Mouse (Mus musculus) adrenal gland, postnatal 10 days (tissue): ENCODE measurements around the gene Fam149a. TPM values are rescaled to one million over a fixed set of nuclear protein-coding genes. Genes with fewer than 3 reads are reported as not detected.
A peak's percentile ranks its signal among the peaks of the same experiment; 100 is the strongest.

Experiments used
- DNase-seq: peaks from one replicate; pipeline ENCODE4 v3.0.0; 2021; ENCODE audit warnings: mixed read lengths
- long read RNA-seq, 2 experiments: library from polyadenylated mRNA; stranded (forward); transcript quantifications; one replicate each; pipeline ENCODE4 v2.0.0; 2021
- total RNA-seq, 2 experiments: library from RNA; stranded (reverse); gene quantifications; 2 replicates each; pipeline ENCODE4 v1.2.3; 2021

The Fam149a gene
- total RNA-seq, result 1 to 10 TPM; 7.9 to 8.7 TPM
- long read RNA-seq, experiment 1, transcript Fam149a-203 (14 exons, 2,661 nt), result major isoform, 6 of 10 reads
- long read RNA-seq, experiment 1, partial matches to known transcripts, result 1 of 10 reads
- long read RNA-seq, experiment 1, other reads (novel, unspliced or antisense), result 3 of 10 reads
- long read RNA-seq, experiment 2, full-length matches to known transcripts, result 9 of 10 reads
- long read RNA-seq, experiment 2, partial matches to known transcripts, result 1 of 10 reads
- long read RNA-seq, experiment 2, other reads (novel, unspliced or antisense), result 0 of 10 reads

GRCm38 (mm10) chr8:45381963-45382347, at the start of gene Fam149a:
TSS of gene Fam149a (minus strand) at chr8:45382291.
- no peak for DNase-seq

DNA sequence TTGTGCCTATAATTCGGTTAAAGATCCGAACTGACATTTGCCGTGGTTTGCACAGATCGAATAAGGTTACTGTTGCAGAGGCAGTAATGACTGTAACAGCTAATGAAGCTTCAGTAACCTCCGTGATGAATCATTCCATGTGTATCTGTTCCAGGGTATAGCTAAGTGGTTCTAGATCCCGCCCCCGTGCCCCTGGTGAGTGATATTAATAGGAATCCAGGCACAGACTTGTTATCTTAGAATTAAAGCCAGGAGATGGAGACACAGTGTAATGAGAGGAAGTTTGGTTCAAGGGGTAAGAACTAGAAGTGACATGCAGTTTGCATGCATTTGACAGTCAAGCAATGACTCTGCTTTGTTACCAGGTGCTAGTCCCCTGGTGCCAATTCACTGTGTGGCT, 38.1 kb upstream of the Fam149a start:
- DNase-seq, result no peak

DNA sequence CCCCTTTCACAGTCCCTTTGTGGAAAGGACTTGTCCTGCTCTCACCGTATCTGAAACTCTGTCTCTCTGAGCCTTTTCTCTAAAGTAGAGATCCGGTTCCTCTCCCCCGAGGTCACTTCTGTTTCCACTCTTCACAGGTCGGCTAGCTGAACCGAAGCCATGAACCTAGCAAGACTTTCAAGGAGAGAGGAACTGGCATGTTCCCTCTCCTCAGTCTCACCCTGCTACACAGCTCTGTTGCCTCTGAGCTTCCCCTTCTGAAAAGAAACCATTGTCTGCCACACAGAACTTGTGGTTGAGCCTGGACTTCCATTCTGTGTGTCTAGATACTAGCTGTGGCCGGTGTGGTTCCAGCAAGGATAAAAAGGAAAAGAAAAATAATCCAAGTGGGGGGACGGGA, 32.9 kb upstream of the Fam149a start:
- DNase-seq, result no peak

GRCm38 (mm10) chr8:45410882-45411281, 28.8 kb upstream of the Fam149a start, which contains the start of gene Tlr3:
TSS of gene Tlr3 (minus strand) at chr8:45411080.
- peak; percentile 2 for DNase-seq

GRCm38 (mm10) chr8:45410146-45410880, 28.2 kb upstream of the Fam149a start:
- DNase-seq, result peak; percentile 81

DNA sequence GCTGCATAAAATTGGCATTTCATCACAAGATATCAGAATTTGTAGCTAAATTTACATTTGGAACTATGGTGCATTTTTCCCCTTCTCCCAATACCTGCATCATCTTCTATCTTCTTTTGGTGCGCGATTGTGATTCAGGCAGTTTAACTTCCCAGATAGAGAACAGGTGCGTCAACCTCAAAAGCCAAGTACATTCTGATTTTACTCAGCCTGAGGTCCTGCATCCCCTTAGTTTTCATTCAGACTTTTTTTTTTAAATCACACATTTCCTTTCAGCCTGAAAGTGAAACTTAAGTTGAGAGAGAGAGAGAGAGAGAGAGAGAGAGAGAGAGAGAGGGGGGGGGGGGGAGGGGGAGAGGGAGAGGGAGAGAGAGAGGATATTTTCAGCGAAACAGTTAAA, 27.6 kb upstream of the Fam149a start:
- no peak for DNase-seq

DNA sequence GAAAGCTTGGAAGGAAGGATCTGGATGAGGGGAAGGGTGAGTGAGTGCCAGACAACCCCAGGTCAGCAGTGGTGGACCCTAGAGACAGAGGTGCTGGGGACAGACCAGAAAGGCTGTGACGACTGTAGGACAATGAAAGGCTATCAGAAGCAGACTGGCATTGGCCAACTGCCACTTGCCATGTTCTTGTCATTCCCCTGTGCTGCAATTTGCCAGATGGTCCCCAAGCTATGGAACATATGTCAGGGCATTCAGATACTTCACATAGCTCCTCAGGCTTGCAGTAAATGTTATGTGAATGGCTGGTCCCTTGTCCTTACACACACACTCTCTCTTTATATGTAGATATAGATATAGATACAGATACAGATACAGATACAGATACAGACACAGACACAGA, 1.2 kb upstream of the Fam149a start:
- no peak for DNase-seq

GRCm38 (mm10) chr8:45381075-45381962, 772 bp downstream of the Fam149a start:
- peak; percentile 11 for DNase-seq

- DNase-seq, result no peak
These were observed 1.5 kb downstream of the Fam149a start for GRCm38 (mm10) chr8:45380598-45380997.

- DNase-seq, result no peak
These were observed 8.0 kb downstream of the Fam149a start for GRCm38 (mm10) chr8:45374071-45374470.

GRCm38 (mm10) chr8:45367154-45367553, 14.9 kb downstream of the Fam149a start:
- no peak for DNase-seq

- no peak for DNase-seq
These were observed 18.9 kb downstream of the Fam149a start for GRCm38 (mm10) chr8:45363220-45363619.

DNA sequence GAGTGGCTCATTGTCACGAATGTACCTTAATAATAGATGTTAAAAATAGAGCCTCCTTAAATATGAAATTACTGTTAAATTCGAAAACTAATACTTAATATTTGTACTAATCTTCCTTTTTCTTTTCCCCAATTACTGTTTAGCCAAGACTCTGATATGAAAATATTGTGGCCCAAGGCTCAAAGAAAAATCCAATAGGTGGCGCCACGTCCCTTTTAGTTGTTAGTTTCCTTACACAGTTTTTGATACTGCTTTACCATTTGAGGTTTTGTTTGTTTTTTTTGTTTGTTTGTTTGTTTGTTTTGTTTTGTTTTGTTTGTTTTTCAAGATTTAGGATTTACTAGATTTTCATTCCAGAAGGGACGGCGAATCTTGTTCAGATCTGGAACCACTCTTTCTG, 19.8 kb downstream of the Fam149a start:
- peak; percentile 34 for DNase-seq

GRCm38 (mm10) chr8:45359091-45359605, 22.9 kb downstream of the Fam149a start:
- DNase-seq, result no peak

DNA sequence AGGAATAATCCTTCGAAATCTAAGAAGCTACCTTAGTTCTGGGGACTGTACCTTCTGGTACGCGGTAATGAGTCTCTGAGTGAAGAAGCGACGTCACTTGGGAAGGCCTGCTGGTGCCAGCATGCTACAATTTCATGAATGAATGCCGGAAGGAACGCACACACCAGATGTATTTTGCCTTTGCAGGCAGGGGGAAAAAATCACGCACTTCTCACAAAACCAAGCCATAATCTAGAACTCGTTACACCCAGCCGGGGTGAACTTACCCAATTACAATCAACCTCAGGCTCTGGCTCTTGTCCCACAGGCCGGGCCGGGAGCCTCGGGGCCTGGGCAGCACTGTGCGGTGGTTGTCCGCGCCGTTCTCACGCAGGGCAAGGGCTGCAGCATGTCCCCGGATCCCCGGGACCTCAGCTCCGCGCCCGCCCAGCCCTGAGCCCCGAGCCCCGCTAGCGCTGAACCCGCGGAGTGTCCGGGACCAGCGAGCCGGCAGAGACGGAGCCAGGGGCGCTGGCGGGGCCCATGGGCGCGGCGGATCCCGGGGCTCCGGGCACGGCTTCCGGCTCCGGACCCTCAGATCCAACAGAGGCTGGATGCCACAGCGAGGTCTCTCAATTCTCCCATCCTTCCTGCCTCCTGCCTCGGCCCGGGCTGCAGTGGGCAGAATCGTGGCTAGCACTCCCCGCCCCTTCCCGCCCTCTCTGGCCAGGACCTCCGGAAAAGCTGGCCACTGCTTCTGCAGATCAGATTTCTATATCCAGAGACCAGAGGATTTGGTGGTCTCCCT, 23.8 kb downstream of the Fam149a start:
- peak; percentile 65 for DNase-seq

- no peak for DNase-seq
These were observed 26.3 kb downstream of the Fam149a start for GRCm38 (mm10) chr8:45355809-45356208.

- peak; percentile 78 for DNase-seq
These were observed 37.1 kb downstream of the Fam149a start for GRCm38 (mm10) chr8:45345031-45345430.

DNA sequence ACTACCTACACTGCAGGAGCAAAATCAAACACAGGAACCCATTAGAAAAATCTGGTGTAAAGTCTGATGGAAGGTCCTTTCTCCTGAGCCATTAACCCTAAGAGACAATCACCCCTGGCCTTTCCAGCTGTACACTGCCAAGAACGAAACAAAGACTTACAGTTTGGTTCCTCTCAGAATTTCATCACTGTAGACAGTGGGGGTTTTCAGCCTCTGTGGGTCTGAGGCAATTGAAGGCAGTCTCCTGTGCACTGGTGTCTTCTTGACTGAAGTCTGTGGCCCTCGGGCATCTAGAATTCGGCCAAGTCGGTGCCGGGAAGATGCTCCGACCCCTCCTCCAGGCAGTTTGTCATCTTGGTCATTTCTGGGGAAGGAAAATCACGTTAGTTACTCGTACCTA, 37.8 kb downstream of the Fam149a start:
- DNase-seq, result no peak

- DNase-seq, result no peak
These were observed 40.2 kb downstream of the Fam149a start for GRCm38 (mm10) chr8:45341630-45342628.

- DNase-seq, result peak; percentile 57
These were observed 48.6 kb downstream of the Fam149a start for GRCm38 (mm10) chr8:45333493-45333892.
